Mouse (Mus musculus) spleen, adult 2 months (tissue): ENCODE data around the gene S100a13.

Experiments used
- CTCF ChIP-seq: fragments of 200-500 bp; IDR thresholded peaks from 2 replicates; pipeline ENCODE4 v1.5.1; 2011; ENCODE audit warnings: mild to moderate bottlenecking, inconsistent platforms; ENCODE audit not compliant: insufficient read depth, insufficient read length, insufficient replicate concordance; ENCODE audit errors: extremely low read depth
- POLR2A ChIP-seq: fragments of 200-500 bp; IDR thresholded peaks from 2 replicates; pipeline ENCODE4 v1.6.1; 2011; ENCODE audit warnings: low read depth, low read length, inconsistent platforms

- TF ChIP-seq POLR2A (no peak), CTCF (no peak)
Observed at GRCm38 (mm10) chr3:90550421-90550790, 36.2 kb downstream of the S100a13 start.
